Mouse (Mus musculus) brown adipose tissue, adult 24 weeks (tissue): ENCODE measurements around the gene Qtrt1. TPM values are rescaled to one million over a fixed set of nuclear protein-coding genes. Genes with fewer than 3 reads are reported as not detected.
A peak's percentile ranks its signal among the peaks of the same experiment; 100 is the strongest.

Experiments used
- H3K27ac ChIP-seq: fragments of 200-500 bp; replicated peaks from 2 replicates; pipeline ENCODE4 v1.5.1; 2012; ENCODE audit warnings: low read depth, mild to moderate bottlenecking, low read length
- H3K4me1 ChIP-seq: fragments of 200-500 bp; 2 replicates; pipeline ENCODE4 v1.6.1; 2012; ENCODE audit warnings: low read length, mixed read lengths; ENCODE audit not compliant: control insufficient read depth, insufficient read depth, insufficient read length
- H3K4me3 ChIP-seq: fragments of 200-500 bp; 2 replicates; pipeline ENCODE4 v1.5.1; 2012; ENCODE audit warnings: low read depth, mild to moderate bottlenecking, low read length, moderate library complexity; ENCODE audit not compliant: insufficient read depth
- polyA plus RNA-seq: library from polyadenylated mRNA; stranded (reverse); fragments of >200 nt; gene quantifications from 2 replicates; pipeline ENCODE4 v1.2.4, GENCODE M21; 2012; ENCODE audit not compliant: missing spikeins, insufficient read depth, insufficient read length

Gene Qtrt1
- polyA plus RNA-seq, result 8.0 and 11.1 TPM in 2 replicates

DNA sequence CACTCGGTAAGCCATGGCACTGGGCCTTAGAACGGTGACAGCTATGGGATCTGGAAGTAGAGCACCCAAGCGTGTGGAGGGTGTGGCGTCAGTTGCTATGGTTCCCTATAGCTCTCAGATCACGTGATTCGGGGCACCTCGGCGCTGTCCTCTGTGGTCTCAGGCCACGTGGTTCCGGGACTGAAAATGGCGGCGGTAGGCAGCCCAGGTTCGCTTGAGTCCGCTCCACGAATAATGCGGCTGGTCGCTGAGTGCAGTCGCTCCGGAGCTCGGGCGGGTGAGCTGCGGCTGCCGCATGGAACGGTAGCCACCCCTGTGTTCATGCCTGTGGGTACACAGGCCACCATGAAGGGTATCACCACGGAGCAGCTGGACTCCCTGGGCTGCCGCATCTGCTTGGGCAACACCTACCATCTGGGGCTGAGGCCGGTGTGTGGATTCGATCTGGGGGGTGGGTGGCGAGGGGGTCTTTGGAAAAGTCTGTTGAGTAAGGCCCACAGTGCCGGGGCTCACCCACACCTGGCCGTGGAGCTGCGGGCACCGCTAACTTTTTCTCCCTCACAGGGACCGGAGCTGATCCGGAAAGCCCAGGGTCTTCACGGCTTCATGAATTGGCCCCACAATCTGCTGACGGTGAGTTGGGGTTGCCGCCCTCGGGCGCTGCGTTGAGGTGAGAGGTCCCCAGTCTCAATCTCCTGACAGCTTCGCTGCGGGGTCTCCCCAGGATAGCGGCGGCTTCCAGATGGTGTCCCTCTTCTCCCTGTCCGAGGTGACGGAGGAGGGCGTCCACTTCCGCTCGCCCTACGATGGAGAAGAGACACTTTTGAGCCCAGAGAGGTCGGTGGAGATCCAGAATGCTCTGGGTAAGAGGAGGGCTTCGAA, at the start of gene Qtrt1:
TSS of gene Qtrt1 (plus strand) at position 169 of the 882 bp plus-strand sequence.
- H3K27ac ChIP-seq, result no peak within 1 kb of the TSS

DNA sequence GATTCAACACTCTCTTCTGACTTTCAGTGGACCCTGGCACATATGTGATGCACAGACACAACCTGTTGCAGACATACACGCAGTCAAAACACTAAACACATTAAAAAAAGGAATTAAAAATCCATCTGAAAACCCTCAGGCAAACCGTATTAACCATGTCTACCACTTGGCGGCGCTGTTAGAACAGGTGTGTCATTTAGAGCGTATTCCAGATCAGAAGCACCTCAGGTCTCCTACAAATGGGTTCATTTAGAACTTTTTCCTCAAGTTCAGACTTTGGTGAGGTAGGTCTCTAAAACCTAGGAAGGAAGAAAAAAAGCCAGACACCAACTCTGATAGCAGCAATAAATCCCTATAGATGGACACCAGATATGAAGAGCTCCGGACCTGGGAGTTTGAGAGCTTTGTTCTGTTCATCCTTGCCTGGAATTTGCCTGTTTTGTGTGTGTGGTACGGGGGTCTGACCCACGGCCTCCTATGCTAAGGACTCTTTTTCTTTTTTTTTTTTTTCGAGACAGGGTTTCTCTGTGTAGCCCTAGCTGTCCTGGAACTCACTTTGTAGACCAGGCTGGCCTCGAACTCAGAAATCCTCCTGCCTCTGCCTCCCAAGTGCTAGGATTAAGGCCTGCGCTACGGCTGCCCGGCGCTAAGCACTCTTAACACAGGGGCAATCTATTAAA, 45.0 kb upstream of the Qtrt1 start:
- Histone ChIP-seq H3K4me1 (no peaks in the 10 kb centered on the region), H3K27ac (peak overlapping the region; percentile 79), H3K4me3 (peak overlapping the region; percentile 54; the same call in 1 of the 2 replicates)

More for the DNA sequence above, at the start of gene Qtrt1:
- Histone ChIP-seq H3K4me3 (peak within 1 kb of the TSS; percentile 87), H3K4me1 (no peaks in the 10 kb centered on the region)

DNA sequence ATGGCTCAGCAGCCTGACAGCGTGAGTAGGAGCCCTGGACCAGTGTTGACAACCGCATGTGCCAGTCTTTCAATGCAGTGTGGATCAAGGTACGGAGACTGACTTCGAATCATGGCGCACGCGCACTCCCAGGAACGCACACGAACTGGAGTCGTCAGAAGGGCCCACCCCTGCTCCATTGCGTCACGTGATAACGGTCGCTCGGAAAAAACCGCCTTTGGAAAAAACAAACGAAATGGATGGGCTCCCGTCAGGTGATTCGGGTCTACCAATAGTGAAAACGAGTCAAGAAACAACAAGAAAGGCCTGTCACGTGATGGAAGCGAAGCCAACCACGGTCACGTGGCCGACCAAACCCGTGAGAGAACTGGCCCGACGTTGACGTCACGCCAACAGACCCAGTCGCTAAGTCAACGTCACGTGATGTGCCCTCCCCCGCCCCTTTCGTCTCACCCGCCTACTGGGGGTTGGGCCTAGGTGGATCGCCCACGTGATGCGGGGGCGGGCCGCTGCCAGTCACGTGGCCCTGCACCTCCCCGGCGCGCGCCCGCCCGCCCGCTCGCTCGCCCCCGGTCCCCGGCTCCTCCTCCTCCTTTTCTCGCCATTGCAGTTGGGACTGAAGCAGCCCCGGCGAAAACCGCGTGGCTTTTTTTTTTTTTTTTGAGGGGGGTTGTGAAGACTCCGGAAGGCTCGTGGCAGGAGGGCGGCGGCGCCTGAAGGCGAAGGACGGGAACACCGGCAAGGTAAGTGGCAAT, 44.1 kb upstream of the Qtrt1 start, which contains the start of gene Ilf3:
TSS of gene Ilf3 (plus strand) at position 515 of the 755 bp plus-strand sequence.
- peak within 1 kb of the TSS; percentile 92 for H3K4me3 ChIP-seq
- peak within 1 kb of the TSS; percentile 79 for H3K27ac ChIP-seq
- no peaks in the 10 kb centered on the region for H3K4me1 ChIP-seq

- Histone ChIP-seq H3K4me1 (no peaks in the 10 kb centered on the region), H3K27ac (peak overlapping the region; percentile 59), H3K4me3 (peak overlapping the region; percentile 92)
Observed at GRCm38 (mm10) chr9:21368131-21368584, 43.5 kb upstream of the Qtrt1 start.

GRCm38 (mm10) chr9:21369080-21369479, 42.6 kb upstream of the Qtrt1 start:
- peak overlapping the region; percentile 92; the same call in 1 of the 2 replicates for H3K4me3 ChIP-seq
- H3K27ac ChIP-seq, result no peak overlapping the region
- no peaks in the 10 kb centered on the region for H3K4me1 ChIP-seq

DNA sequence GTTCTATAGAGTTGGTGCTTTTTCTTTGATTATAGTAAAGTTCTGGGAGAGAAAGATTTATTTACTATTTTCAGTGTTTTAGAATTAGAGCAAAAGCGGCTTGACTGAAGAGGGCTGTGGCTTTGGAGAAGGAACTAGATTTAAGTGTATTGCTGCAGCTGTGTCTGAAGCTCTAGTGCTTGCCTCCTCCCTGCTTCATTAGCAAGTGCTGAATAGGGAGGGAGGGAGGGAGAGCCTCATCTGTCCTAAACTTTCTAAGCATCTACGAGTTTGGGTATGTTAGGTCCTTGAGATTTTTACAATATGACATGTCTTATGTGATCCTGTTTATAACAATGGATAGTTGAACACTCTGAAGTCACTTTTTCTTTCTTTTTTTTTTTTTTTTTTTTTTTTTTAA, 40.8 kb upstream of the Qtrt1 start:
- H3K4me3 ChIP-seq, result no peak overlapping the region
- H3K27ac ChIP-seq, result no peak overlapping the region
- no peaks in the 10 kb centered on the region for H3K4me1 ChIP-seq

- no peak overlapping the region for H3K4me3 ChIP-seq
- no peaks in the 10 kb centered on the region for H3K4me1 ChIP-seq
- H3K27ac ChIP-seq, result no peak overlapping the region
Observed at GRCm38 (mm10) chr9:21372508-21372907, 39.1 kb upstream of the Qtrt1 start.

- no peak overlapping the region for H3K4me3 ChIP-seq
- H3K4me1 ChIP-seq, result no peaks in the 10 kb centered on the region
- H3K27ac ChIP-seq, result no peak overlapping the region
Observed at GRCm38 (mm10) chr9:21379195-21379594, 32.4 kb upstream of the Qtrt1 start.

DNA sequence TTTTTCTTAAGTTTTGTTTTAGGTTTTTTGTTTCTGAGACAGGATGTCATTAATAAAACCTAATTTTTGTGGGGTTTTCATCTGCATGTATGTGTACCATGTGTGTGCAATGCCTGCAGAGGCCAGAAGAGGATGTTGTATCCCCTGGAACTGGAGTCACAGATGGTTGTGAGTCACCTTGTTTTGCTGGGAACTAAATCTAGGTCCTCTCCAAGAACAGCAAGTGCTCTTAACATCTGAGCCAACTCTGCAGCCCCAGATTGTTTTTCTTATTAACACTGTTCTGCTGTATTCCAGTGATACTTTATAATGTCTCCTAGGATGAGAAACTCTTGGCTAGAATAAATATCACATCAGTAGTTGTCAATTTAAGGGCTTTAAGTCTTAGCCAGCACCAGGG, 30.8 kb upstream of the Qtrt1 start:
- no peaks in the 10 kb centered on the region for H3K4me1 ChIP-seq
- no peak overlapping the region for H3K27ac ChIP-seq
- no peak overlapping the region for H3K4me3 ChIP-seq

- no peak overlapping the region for H3K27ac ChIP-seq
- no peak overlapping the region for H3K4me3 ChIP-seq
- no peaks in the 10 kb centered on the region for H3K4me1 ChIP-seq
Observed at GRCm38 (mm10) chr9:21383966-21384365, 27.7 kb upstream of the Qtrt1 start.

- Histone ChIP-seq H3K4me3 (no peak overlapping the region), H3K4me1 (no peaks in the 10 kb centered on the region), H3K27ac (no peak overlapping the region)
Observed at GRCm38 (mm10) chr9:21392646-21393175, 18.9 kb upstream of the Qtrt1 start.

GRCm38 (mm10) chr9:21395692-21396091, 15.9 kb upstream of the Qtrt1 start:
- Histone ChIP-seq H3K4me3 (no peak overlapping the region), H3K27ac (no peak overlapping the region), H3K4me1 (no peaks in the 10 kb centered on the region)

- Histone ChIP-seq H3K27ac (no peak overlapping the region), H3K4me3 (no peak overlapping the region)
Observed at GRCm38 (mm10) chr9:21397170-21397569, 14.5 kb upstream of the Qtrt1 start.

GRCm38 (mm10) chr9:21401042-21401441, 10.6 kb upstream of the Qtrt1 start:
- Histone ChIP-seq H3K4me1 (no peaks in the 10 kb centered on the region), H3K4me3 (no peak overlapping the region), H3K27ac (no peak overlapping the region)

More at GRCm38 (mm10) chr9:21397170-21397569, 14.5 kb upstream of the Qtrt1 start:
- no peaks in the 10 kb centered on the region for H3K4me1 ChIP-seq
